Mouse (Mus musculus) forebrain, embryonic 14.5 days (tissue): ENCODE results near the gene Gm9732. TPM values are rescaled to one million over a fixed set of nuclear protein-coding genes. Genes with fewer than 3 reads are reported as not detected.
"Not testable (repeated sequence)": the region's sequence is repeated elsewhere in the genome, so short reads cannot be mapped to it uniquely, and the experiment has no call there.

Source experiments
- ATAC-seq: fragments of 200-750 bp; cut with Nextera tagmentation; 2 replicates; pipeline ENCODE4 v1.8.0; 2017; ENCODE audit warnings: mild to moderate bottlenecking, moderate library complexity
- DNase-seq: peaks from one replicate; pipeline ENCODE4 v3.0.0-alpha.2; 2015; ENCODE audit warnings: low spot score
- H3K27ac ChIP-seq: fragments of 300-500 bp; sonication (generic); 2 replicates; pipeline ENCODE4 v1.5.1; 2014; ENCODE audit warnings: low read depth, mild to moderate bottlenecking, control low read depth, low read length, moderate library complexity
- H3K27me3 ChIP-seq: fragments of 300-500 bp; sonication (generic); replicated peaks from 2 replicates; pipeline ENCODE4 v1.6.1; 2014; ENCODE audit warnings: low read length, control low read depth, mixed read lengths; ENCODE audit not compliant: control insufficient read depth, insufficient read depth
- H3K36me3 ChIP-seq: fragments of 300-500 bp; sonication (generic); 2 replicates; pipeline ENCODE4 v1.6.1; 2014; ENCODE audit warnings: low read length, control low read depth; ENCODE audit not compliant: control insufficient read depth, insufficient read depth
- H3K4me1 ChIP-seq: fragments of 300-500 bp; sonication (generic); 2 replicates; pipeline ENCODE4 v1.6.1; 2014; ENCODE audit warnings: antibody characterized with exemption, low read length, control low read depth; ENCODE audit not compliant: control insufficient read depth, insufficient read depth
- H3K4me2 ChIP-seq: fragments of 300-500 bp; sonication (generic); 2 replicates; pipeline ENCODE4 v1.6.1; 2014; ENCODE audit warnings: mild to moderate bottlenecking, control low read depth, low read length
- H3K4me3 ChIP-seq: fragments of 300-500 bp; sonication (generic); 2 replicates; pipeline ENCODE4 v1.5.1; 2014; ENCODE audit warnings: low read depth, low read length, control low read depth
- H3K9ac ChIP-seq: fragments of 300-500 bp; sonication (generic); 2 replicates; pipeline ENCODE4 v1.6.1; 2014; ENCODE audit warnings: mild to moderate bottlenecking, low read length, control low read depth, moderate library complexity
- H3K9me3 ChIP-seq: fragments of 300-500 bp; sonication (generic); replicated peaks from 2 replicates; pipeline ENCODE4 v1.6.1; 2016; ENCODE audit warnings: low read length, control low read depth, mixed read lengths; ENCODE audit not compliant: control insufficient read depth
- WGBS: fragments of 180-500 bp; shearing (Covaris S2); extraction: QIAGEN DNeasy Blood & Tissue Kit; methylation state at CpG from one replicate; pipeline ENCODE4 v1.1.7; 2014; 5-methylcytosine and 5-hydroxymethylcytosine counted together
- polyA plus RNA-seq: library from polyadenylated mRNA; unstranded; fragments of >200 nt; fragmentation: Nextera tagmentation; extraction: Ambion mirVana; gene quantifications from 2 replicates; pipeline ENCODE4 v1.2.1, GENCODE M21; 2014

The Gm9732 gene
- polyA plus RNA-seq, 1 experiment from 2014 or later = not detected

DNA sequence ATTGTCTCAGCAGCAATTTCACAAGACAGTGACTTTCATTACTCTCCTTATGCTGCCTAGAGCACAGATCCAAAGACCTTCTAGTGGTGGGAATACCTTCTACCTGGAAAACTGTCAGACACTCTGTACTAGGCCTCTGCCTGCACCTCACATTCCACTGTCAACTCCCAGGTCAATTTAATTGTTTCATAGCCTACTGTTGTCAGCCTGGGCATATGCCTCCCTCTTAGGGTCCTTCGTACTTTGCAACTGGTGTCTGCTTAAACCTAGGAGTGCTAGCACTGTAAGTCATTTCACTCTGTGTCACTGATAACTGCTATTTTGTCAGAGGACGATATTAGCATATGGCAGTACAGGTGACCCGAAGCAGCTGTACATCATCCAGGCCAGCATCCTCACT, 5.6 kb upstream of the Gm9732 start:
- WGBS = 88% methylated on average over 3 of the region's 3 CpGs
- H3K4me1 ChIP-seq, H3K27me3 ChIP-seq, DNase-seq, H3K4me3 ChIP-seq, ATAC-seq, H3K36me3 ChIP-seq, H3K9me3 ChIP-seq, H3K4me2 ChIP-seq, H3K9ac ChIP-seq, H3K27ac ChIP-seq: not testable (repeated sequence)

DNA sequence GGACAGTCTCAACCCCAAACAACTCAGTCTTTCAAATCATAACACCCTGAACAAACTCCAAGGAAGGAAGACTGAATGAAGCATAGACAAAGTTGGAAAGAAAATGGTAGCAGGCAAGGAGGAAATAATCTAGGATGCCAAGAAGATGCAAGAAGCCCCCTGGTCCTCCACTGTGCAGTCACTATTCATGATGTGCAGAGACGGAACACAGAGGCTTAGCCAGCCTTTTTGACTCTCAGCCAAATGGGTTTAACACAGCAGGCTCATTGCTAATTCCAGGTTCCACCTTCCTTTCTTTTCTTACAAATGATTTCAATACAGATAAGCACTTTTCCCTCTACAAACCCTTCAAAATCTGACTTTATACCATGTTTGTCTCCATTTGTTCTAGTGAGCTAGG, 1.7 kb upstream of the Gm9732 start:
- WGBS = 42% methylated on average over 1 of the region's 1 CpGs
- DNase-seq, ATAC-seq, H3K9ac ChIP-seq, H3K4me3 ChIP-seq, H3K36me3 ChIP-seq, H3K27ac ChIP-seq, H3K27me3 ChIP-seq, H3K9me3 ChIP-seq, H3K4me1 ChIP-seq, H3K4me2 ChIP-seq: not testable (repeated sequence)

GRCm38 (mm10) chr14:43275752-43276151, 916 bp downstream of the Gm9732 start:
- H3K27me3 ChIP-seq = not testable (repeated sequence)
- 85% methylated on average over 1 of the region's 1 CpGs for WGBS

GRCm38 (mm10) chr14:43277468-43277867, 2.6 kb downstream of the Gm9732 start:
- H3K27me3 ChIP-seq, H3K36me3 ChIP-seq, DNase-seq, H3K4me3 ChIP-seq, H3K4me1 ChIP-seq, ATAC-seq, H3K27ac ChIP-seq, H3K9me3 ChIP-seq, H3K9ac ChIP-seq, H3K4me2 ChIP-seq: not testable (repeated sequence)
- 62% methylated on average over 2 of the region's 2 CpGs for WGBS

More at GRCm38 (mm10) chr14:43275752-43276151, 916 bp downstream of the Gm9732 start:
- H3K4me1 ChIP-seq, H3K4me2 ChIP-seq, H3K9ac ChIP-seq, H3K27ac ChIP-seq, H3K36me3 ChIP-seq, DNase-seq, H3K9me3 ChIP-seq, ATAC-seq, H3K4me3 ChIP-seq: not testable (repeated sequence)

DNA sequence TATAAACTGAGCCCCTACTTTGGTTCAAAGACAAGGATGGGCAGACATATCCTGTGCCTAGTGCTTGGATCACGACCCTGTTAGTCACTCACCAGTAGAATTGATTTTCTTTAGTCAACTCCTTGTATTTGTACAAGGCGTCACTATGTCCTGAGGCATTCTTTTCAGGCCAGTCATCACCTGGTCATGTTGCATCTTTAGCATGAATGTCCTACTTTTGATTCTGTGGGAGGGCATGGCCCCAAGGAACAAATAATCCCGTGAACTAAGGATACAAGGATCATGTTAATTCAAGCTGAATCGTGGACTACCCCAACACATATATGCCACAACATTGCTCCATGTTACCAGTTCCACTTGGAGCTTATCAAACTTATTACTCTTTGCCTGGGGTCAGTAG, 3.3 kb downstream of the Gm9732 start:
- not testable (repeated sequence) for H3K4me3 ChIP-seq, H3K4me1 ChIP-seq, H3K27me3 ChIP-seq, DNase-seq, H3K9me3 ChIP-seq, ATAC-seq, H3K9ac ChIP-seq, H3K27ac ChIP-seq, H3K4me2 ChIP-seq, H3K36me3 ChIP-seq
- 58% methylated on average over 4 of the region's 4 CpGs for WGBS

DNA sequence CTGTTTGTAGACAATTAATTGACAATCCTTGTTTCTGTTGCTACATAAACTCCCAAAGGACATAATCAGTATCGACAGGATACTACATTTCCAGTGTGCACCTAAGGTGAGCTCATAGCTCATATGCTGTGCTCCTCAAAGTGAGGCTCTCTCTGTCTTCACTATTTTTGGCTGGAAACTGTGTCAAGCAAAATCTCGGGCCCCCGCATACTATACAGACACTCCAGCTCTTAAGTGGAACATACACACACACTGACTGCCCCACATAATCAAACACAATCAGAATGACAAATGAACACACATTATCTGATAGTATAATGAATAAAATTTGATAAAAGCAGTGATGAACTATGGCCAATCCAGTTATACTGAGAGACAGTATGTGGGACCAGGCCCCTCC, 3.8 kb downstream of the Gm9732 start:
- H3K9ac ChIP-seq, H3K27ac ChIP-seq, H3K4me2 ChIP-seq, H3K4me3 ChIP-seq, DNase-seq, H3K27me3 ChIP-seq, H3K36me3 ChIP-seq, H3K9me3 ChIP-seq, ATAC-seq, H3K4me1 ChIP-seq: not testable (repeated sequence)
- 90% methylated on average over 3 of the region's 3 CpGs for WGBS

- not testable (repeated sequence) for H3K4me1 ChIP-seq, ATAC-seq, H3K9ac ChIP-seq, H3K4me2 ChIP-seq, H3K9me3 ChIP-seq, H3K4me3 ChIP-seq, DNase-seq, H3K27ac ChIP-seq, H3K36me3 ChIP-seq, H3K27me3 ChIP-seq
- WGBS = 81% methylated on average over 3 of the region's 3 CpGs
Observed at GRCm38 (mm10) chr14:43293503-43293902, 18.7 kb downstream of the Gm9732 start, which contains the start of gene Gm8127. Gm8127 (minus strand) TSS chr14:43293832.

DNA sequence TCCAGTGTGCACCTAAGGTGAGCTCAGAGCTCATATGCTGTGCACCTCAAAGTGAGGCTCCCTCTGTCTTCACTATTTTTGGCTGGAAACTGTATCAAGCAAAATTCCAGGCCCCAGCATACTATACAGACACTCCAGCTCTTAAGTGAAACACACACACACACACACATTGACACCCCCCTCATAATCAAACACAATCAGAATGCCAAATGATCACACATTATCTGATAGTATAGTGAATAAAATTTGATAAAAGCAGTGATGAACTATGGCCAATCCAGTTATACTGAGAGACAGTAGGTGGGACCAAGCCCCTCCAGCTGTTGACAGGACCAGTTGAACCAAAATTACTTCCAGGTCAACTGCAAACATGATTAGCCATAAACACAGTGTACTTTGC, 44.7 kb downstream of the Gm9732 start:
- not testable (repeated sequence) for H3K27me3 ChIP-seq, H3K4me3 ChIP-seq, H3K4me1 ChIP-seq, H3K9ac ChIP-seq, H3K36me3 ChIP-seq, ATAC-seq, DNase-seq, H3K27ac ChIP-seq, H3K9me3 ChIP-seq, H3K4me2 ChIP-seq

- WGBS = 72% methylated on average over 2 of the region's 2 CpGs
- H3K9me3 ChIP-seq, DNase-seq, H3K4me2 ChIP-seq, H3K4me3 ChIP-seq, H3K27me3 ChIP-seq, H3K27ac ChIP-seq, H3K9ac ChIP-seq, H3K4me1 ChIP-seq, ATAC-seq, H3K36me3 ChIP-seq: not testable (repeated sequence)
Observed at GRCm38 (mm10) chr14:43328603-43329002, 53.8 kb downstream of the Gm9732 start.
